Mouse (Mus musculus) cerebellum, postnatal 10 days (tissue): Measurements from ENCODE around the gene Gm11397.
"Not testable (repeated sequence)": the region's sequence is repeated elsewhere in the genome, so short reads cannot be mapped to it uniquely, and the experiment has no call there.

Experiments used
- DNase-seq, 2 experiments: peaks; one replicate each; pipeline ENCODE4 v3.0.0; 2021; ENCODE audit warnings: mixed read lengths in 2 of 2

Gm11397 gene

DNA sequence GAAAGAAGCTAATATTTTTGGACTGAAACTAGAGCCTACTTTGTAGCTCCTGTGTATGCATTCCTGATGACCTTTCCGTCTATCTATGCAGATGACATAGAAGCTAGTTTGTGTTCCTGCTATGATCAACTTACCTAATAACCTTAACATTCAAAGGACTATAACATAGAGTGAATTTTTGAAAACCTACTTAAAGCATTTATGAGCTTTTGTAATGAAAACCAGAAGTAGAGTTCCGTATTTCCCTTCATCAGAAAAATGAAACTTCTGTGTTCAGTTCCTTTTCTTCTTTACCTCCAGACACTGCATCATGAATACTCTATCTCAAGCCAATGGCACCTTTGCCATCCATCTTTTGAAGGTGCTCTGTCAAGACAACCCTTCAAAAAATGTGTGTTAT is at the start of gene Gm11397:
Gene Gm11397, plus strand, starts transcription at position 301 of the 400 bp plus-strand sequence.
- DNase-seq, result not testable (repeated sequence)

DNA sequence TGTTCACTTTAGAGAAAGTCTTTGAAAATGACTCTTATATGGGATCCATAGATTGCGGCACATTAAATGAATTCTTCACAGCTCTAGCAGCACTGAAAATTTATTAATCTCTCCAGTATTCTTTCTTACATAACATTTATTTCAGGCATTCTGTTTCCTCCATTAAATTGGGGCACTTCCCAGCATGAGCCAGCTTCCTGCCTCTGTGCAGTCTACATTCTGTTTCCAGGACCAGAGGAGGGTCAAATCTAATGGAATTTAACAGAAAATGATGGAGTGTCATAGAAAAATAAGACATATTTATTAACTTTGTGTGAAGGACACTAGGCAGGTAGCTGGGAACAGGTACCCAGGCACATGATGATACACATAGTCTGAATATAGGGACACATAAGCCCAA is 38.9 kb upstream of the Gm11397 start:
- not testable (repeated sequence) for DNase-seq

DNA sequence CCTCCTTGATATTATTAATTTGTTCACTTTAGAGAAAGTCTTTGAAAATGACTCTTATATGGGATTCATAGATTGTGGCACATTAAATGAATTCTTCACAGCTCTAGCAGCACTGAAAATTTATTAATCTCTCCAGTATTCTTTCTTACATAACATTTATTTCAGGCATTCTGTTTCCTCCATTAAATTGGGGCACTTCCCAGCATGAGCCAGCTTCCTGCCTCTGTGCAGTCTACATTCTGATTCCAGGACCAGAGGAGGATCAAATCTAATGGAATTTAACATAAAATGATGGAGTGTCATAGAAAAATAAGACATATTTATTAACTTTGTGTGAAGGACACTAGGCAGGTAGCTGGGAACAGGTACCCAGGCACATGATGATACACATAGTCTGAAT is 37.2 kb downstream of the Gm11397 start:
- not testable (repeated sequence) for DNase-seq
